Mouse (Mus musculus): ENCODE measurements at regions not wholly inside any gene's neighbourhood (a gene's known extent, or its start where the extent isn't known, plus 50 kb on each side); places are given as distances from the start of the nearest gene placed in this dataset.

- DNase-seq (ENCODE audit: low spot score), result no peak
These were observed 203.9 kb upstream of the Hes1 start for GRCm38 (mm10) chr16:29860306-29860705.

- DNase-seq (ENCODE audit: low spot score), result no peak
These were observed 203.1 kb upstream of the Hes1 start for GRCm38 (mm10) chr16:29861056-29861455.

DNA sequence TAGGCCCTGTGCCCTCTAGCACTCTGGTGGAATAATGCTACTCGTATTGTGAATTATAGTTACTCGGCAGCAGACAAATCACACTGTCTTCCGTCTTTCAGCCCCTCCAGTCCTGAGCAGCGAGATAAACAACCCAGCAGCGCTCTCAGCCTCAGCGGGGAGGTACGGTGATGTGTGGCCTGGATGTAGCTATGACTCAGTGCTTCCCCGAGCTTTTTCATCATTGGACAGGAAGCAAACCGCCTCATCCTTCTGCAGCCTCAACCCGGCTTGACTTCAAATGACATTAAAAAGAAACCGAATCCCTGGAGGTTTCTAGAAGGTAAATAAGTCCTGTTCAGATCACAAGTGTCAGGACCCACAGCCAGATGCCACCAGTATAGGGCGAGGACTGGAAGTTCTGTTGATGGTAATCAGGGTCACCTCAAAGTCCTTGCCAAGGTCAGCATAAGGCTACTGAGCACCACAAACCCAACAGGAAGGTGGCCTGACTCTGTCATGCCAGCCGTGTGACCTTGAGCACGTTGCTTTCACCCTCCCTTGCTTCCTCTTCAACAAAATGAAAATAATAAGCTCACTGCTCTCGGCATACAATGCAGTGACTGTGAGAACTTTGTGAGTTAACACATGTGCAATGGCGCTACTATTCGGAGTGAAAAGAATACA lies 199.0 kb upstream of the Hes1 start:
- no peak for DNase-seq (ENCODE audit: low spot score)

GRCm38 (mm10) chr16:29871395-29871794 lies 192.8 kb upstream of the Hes1 start:
- DNase-seq (ENCODE audit: low spot score), result no peak

DNA sequence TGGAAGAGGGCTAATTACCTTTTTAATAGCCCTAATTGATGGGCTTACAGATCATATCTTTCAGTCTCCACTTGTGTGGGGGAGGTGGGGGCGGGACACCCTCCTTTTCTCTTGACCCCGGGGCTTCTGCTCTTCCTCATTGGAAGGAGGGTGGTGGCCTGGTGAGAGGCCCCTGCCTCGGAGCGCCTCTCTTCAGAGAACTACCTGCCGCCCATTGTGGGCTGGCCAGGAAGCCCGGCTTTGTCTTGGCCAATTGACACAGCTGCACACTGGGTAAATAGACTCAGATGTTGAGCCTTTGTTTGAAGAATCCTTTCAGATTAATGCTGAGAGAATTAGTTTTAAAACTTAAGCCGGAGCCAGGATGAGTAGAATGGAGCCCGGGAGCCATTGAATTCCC lies 188.0 kb upstream of the Hes1 start:
- DNase-seq (ENCODE audit: low spot score), result no peak

GRCm38 (mm10) chr16:29877372-29878123 lies 186.6 kb upstream of the Hes1 start:
- DNase-seq (ENCODE audit: low spot score), result no peak

GRCm38 (mm10) chr16:29879665-29880064 lies 184.5 kb upstream of the Hes1 start:
- DNase-seq (ENCODE audit: low spot score), result no peak

DNA sequence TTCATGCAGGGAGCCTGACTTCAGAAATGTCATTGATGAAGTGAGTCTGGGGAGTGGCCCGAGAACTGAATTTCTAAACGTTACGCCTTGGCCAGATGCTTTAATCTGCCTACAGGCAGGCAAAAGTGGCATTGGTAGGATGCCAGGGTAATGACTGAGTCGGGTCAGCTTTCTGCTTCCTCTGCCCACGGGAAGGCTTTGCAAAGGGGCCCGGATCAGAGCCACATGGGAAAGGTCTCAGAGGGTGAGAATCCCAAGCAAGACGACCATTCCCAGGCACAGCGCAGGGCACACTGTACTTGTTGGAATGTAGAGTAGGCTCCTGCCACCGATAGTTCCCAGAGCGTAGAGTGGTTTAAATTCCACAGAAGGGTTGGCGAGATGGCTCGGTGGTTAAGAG lies 182.7 kb upstream of the Hes1 start:
- peak; percentile 22 for DNase-seq (ENCODE audit: low spot score)

DNA sequence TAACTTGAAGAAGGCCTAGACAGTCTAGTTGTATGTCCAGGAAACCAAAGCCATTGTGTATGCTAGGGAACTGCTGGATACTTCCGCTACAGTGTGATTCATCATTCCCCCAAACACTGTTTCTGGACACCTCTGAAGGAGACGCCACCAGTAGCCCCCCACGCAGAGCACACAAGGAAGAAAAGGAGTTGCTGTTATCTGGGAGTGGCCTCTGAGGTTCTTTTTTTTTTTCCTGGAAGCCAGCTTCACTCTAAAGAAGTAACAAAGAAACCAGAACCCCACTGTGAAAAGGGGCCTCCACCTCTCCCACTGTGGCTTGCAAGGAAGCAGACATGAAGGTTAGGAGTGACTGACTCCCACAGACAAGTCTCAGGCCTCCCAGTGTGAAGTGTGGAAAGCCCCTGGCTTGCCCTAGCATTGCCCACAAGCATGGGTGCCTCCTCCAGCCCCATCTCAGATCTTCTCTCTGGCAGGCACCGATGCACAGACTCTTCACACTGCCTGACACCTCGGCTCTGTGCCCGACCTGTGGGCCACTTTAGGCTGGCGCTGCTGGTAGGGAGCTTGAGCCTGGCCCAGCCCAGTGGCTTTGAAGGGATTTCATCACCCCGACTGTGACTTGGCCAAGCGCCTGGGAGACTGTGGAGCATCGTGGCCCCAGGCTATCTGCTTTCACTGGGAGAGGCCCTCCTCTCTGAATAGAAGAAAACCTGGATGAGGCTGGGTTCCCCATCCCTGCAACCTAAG lies 181.8 kb upstream of the Hes1 start:
- DNase-seq (ENCODE audit: low spot score), result peak; percentile 92

- DNase-seq (ENCODE audit: low spot score), result no peak
These were observed 180.8 kb upstream of the Hes1 start for GRCm38 (mm10) chr16:29883252-29883992.

GRCm38 (mm10) chr16:29884899-29885298 lies 179.3 kb upstream of the Hes1 start:
- DNase-seq (ENCODE audit: low spot score), result peak; percentile 34

DNA sequence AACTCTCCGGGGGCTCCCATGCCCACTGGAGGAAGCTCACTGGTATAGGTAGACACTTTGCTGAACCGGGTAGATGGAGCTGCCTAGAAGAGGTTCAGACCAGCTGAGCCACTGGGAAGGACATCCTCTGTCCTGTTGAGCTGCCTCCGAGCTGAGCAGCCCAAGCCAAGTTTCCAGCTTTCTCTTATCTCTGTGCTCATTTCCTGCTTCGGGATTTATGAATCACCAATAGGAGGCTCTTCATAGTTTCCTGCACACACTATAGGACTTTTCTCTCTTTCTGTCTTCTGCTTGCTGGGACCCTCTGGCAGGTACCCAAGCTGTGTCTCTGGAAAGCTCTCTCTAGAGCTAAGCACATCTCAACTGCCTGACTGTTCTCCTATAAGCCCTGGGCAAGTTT lies 177.4 kb upstream of the Hes1 start:
- no peak for DNase-seq (ENCODE audit: low spot score)

DNA sequence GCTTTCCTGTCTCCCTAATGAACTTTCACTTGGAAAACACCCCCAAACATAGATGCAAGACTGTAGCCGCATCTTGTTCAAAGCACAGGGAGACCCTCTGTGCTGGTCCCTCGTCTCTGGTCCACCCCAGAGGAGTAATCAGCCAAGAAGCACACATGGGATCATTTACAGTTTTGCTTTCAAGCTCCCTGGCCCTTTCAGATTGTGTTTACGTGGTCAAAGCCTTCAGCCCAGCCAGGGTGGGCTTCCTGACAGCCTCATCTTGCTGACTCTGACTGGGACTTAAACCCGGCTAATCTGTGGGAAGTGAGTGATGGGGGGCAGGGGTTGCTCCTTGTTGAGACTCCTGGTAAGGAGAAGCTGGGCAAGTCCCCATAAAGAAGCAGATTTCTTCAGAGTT lies 174.8 kb upstream of the Hes1 start:
- DNase-seq (ENCODE audit: low spot score), result no peak

- DNase-seq (ENCODE audit: low spot score), result no peak
These were observed 172.7 kb upstream of the Hes1 start for GRCm38 (mm10) chr16:29891472-29891871.

- peak; percentile 34 for DNase-seq (ENCODE audit: low spot score)
These were observed 170.0 kb upstream of the Hes1 start for GRCm38 (mm10) chr16:29893871-29894828.

DNA sequence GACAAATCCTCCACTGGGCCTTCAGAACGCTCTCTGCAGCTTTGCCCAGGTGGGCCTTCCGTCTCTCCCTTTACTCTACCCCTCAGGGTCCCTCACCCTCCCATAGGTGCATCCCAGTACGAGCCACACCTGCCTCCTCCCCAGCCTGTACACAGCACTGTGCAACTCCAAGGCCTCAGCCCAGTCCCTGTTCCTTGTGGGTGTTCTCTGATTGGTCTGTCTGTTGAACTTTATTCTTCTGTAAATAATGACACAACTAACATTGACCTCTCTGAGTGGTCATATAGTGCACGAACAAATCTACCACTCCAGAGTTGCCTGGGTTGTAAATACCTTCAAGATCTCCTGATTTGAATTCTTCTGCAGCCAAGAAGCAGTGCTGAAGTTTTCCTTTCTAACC lies 167.8 kb upstream of the Hes1 start:
- DNase-seq (ENCODE audit: low spot score), result no peak

DNA sequence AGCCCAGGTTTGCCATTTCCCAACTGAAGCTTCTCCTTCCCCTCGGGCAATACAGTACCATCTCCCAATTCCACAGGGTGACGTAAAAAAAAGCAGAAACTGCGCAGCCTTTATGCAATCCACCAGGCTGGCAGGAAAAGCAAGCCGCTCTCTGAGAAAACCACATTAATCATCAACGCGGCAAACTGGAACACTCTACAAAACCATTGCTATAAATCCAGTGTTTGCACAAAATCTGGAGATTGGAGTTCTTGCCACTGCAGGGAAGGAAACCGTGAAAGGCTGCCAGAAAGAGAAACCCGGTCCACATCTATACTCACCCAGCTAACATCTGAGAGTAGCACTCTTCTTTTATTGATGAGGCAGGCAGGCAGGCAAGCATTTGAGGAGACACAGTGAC lies 160.7 kb upstream of the Hes1 start:
- DNase-seq (ENCODE audit: low spot score), result no peak

- no peak for DNase-seq (ENCODE audit: low spot score)
These were observed 159.9 kb upstream of the Hes1 start for GRCm38 (mm10) chr16:29904183-29904775.

DNA sequence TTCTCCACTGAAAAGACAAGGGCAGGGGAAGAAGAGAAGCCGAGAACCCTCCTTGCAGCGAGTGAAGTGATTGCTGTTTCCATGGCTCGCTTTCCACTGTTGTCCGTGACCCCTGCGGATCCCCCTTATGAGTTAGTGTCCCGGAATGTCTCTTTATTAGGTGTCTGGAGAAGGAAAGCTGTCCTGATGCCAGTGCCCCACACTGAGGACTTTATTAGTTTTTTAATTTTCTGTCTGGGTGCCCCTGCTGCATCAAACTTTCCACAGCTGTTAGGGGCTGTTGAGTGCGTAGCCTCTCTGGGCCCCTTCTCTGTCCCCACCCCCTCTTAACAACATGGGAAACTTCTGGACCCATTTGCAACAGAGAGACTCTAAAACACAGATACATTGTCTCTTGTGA lies 156.9 kb upstream of the Hes1 start:
- no peak for DNase-seq (ENCODE audit: low spot score)

DNA sequence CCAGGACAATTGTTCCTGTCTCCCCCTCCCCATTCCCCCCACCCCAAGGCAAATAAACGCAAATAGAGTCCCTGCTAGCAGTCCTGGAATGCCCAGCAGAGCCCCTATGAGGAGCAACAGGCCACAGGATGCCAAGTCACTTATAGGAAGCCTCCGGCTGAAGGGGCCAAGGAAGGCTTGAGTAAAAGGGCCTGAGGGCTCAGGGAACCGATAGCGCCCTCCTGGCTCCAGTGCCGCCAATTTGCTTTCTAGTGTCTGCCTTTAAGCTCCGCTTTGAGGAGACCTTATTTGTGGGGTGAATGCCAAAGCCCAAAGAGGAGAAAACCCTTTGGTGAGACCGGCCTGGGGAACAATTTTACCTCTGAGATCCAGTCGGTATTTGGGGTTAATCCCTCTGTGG lies 156.2 kb upstream of the Hes1 start:
- no peak for DNase-seq (ENCODE audit: low spot score)

Data from gastrocnemius, adult 18-20 months (tissue).